Mouse (Mus musculus) testis, adult 2 months (tissue): ENCODE measurements around the gene Vps54.

Experiments used
- CTCF ChIP-seq: fragments of 200-500 bp; IDR thresholded peaks from 2 replicates; pipeline ENCODE4 v1.5.1; 2012; ENCODE audit warnings: low read depth, mild to moderate bottlenecking, inconsistent platforms, low read length, moderate library complexity; ENCODE audit not compliant: control insufficient read depth, insufficient read depth, insufficient replicate concordance
- POLR2A ChIP-seq: fragments of 200-500 bp; IDR thresholded peaks from 2 replicates; pipeline ENCODE4 v1.6.1; 2012; ENCODE audit warnings: low read depth, mild to moderate bottlenecking, inconsistent platforms, low read length, moderate library complexity; ENCODE audit not compliant: control insufficient read depth

DNA sequence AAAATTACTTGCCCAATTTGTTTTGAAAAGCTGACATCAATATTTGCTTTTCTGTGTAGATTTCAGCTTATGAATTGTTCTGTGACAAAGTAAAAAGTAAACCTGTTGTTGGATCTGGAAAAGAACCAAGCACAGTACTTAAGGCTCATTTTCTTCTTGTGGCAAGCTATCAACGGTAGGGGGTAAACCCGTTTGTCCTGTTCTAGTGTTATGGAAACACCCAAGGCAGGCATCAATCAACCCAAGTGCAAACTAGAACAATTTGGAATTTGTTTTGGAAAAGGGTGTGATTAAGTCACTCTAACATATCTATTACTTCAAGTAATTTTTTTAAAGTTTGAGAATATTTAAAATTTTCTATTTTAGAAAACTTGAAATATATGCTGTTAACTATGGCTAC, 3.3 kb upstream of the Vps54 start:
- TF ChIP-seq CTCF: no peak
- no peak for TF ChIP-seq POLR2A
